Mouse (Mus musculus): ENCODE data around the gene Padi2.

DNA sequence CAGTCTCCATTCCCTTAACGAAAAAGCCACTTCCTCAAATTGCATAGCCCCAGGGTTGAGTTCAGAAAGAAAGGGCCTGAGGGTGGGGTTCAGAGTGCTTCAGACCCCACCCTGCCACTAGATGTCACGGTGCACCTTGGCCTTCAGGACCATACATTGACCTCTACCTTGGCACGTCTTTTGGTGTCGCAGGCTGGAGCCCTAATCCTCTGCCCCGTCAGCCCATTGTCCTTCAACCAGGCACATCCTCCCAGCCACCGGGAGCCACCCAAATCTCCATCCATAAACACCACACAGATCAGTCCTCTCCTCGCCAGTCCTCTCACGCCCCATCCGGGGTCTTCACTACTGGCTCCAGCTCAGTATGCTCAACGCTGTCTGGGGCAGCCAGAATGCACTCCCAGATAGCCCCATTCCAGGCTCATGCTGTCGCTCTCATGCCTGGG, 695 bp upstream of the Padi2 start:
- TF ChIP-seq CTCF (IDR thresholded peaks at IDR 0.05; ENCODE audit: borderline replicate concordance, insufficient read depth, low read depth, low read length) (no peak), POLR2A (IDR thresholded peaks at IDR 0.05; ENCODE audit: borderline replicate concordance, insufficient read depth, low read length) (no peak)

Measured in cerebellum, adult 2 months (tissue).